Mouse (Mus musculus): Measurements from ENCODE around the gene Homer3.

GRCm38 (mm10) chr8:70309311-70309710 is 26.7 kb downstream of the Homer3 start:
- TF ChIP-seq POLR2A (IDR thresholded peaks at IDR 0.05; ENCODE audit: borderline replicate concordance, control insufficient read depth, low read depth, low read length) (no peak), CTCF (IDR thresholded peaks at IDR 0.05; ENCODE audit: control insufficient read depth, insufficient read depth, low read length) (peak; percentile 44; the same call in 1 of the 2 replicates)

All from bone marrow, adult 2 months (tissue).